Mouse (Mus musculus): ENCODE results near the gene Ago1. TPM values are rescaled to one million over a fixed set of nuclear protein-coding genes. Genes with fewer than 3 reads are reported as not detected.

The Ago1 gene
- 42.6 and 43.5 TPM in 2 replicates for total RNA-seq (2017)

GRCm38 (mm10) chr4:126468285-126468901, at the start of gene Ago1:
Gene Ago1, minus strand, starts transcription at chr4:126468583.
- peak; percentile 83 to 86 for ATAC-seq (replicated peaks in 1 of 2; ENCODE audit: insufficient read depth in 1 of 2, low FRiP score in 2 of 2, low TSS enrichment in 1 of 2, low read depth in 1 of 2, poor library complexity in 2 of 2, severe bottlenecking in 2 of 2)

DNA sequence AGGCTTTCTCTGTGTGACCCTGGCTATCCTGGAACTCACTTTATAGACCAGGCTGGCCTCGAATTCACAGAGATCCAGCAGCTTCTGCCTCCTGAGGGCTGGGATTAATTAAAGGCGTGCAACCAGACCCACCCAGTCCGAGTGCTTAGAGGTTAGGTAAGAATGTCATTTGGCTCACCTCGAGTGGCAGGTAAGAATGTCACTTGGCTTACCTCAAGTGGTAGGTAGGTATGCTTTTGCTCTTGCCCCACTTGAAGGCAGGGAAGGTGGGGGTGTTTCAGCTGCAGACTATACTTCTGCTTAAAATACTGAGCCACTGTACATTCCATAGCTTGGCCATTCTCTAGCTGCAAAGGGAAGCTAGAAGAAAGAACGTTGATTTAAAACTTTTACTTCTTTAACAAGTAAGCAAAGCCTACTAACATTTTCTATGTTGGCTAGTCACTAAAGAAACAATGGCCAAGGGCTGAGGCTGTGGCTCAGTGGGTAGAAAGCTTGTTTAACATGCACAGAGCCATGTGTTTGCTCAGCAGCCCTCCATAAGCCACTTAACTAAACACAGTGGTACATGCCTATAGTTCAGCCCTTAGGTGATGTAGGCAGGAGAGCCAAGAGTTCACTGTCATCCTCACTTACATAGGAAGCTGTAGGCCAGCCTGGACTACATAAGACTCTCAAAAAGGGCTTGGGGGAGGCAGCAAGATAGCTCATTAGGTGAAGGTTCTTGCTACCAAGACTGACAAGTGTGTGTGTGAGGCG, 44.1 kb upstream of the Ago1 start:
- no peak for ATAC-seq (replicated peaks in 1 of 2; ENCODE audit: insufficient read depth in 1 of 2, low FRiP score in 2 of 2, low TSS enrichment in 1 of 2, low read depth in 1 of 2, poor library complexity in 2 of 2, severe bottlenecking in 2 of 2)

DNA sequence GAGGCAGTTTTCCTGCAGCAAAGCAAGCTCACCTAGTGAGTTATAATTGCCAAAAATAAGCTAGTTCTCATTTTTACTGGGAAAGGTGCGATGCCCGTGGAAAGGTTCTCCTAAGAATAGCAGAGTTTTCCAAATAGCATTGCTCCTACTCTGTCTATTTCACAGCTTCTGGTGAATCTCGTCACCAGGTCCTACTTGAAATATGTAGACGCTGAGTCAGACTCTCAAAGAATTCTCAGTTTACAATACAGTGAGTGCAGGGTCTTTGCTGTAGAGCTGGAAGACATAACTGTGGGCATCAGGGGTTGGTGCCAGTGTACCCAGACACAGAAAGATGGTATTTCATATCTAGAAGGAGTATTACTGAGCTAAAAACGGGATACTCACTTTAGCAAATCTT, 42.6 kb upstream of the Ago1 start:
- ATAC-seq (replicated peaks in 1 of 2; ENCODE audit: insufficient read depth in 1 of 2, low FRiP score in 2 of 2, low TSS enrichment in 1 of 2, low read depth in 1 of 2, poor library complexity in 2 of 2, severe bottlenecking in 2 of 2) = no peak

DNA sequence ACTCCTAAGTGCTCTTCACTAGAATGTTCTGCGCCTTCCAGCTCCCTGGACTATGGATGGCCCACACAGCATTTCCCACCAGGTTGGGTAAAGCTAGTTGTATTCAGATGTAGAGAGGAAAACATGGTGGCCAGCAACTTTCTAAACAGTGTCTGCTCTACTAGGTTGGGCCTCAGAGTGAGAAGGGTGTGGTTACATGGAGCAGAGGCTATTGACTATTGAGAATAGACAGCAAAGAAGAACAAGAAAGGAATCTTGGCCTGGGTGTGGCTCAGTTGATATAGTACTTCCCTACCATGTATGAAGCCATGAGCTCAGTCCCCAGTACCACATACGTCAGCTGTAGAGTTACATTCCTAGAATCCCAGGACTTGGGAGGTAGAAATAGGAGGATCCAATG, 40.7 kb upstream of the Ago1 start:
- ATAC-seq (replicated peaks in 1 of 2; ENCODE audit: insufficient read depth in 1 of 2, low FRiP score in 2 of 2, low TSS enrichment in 1 of 2, low read depth in 1 of 2, poor library complexity in 2 of 2, severe bottlenecking in 2 of 2) = no peak

DNA sequence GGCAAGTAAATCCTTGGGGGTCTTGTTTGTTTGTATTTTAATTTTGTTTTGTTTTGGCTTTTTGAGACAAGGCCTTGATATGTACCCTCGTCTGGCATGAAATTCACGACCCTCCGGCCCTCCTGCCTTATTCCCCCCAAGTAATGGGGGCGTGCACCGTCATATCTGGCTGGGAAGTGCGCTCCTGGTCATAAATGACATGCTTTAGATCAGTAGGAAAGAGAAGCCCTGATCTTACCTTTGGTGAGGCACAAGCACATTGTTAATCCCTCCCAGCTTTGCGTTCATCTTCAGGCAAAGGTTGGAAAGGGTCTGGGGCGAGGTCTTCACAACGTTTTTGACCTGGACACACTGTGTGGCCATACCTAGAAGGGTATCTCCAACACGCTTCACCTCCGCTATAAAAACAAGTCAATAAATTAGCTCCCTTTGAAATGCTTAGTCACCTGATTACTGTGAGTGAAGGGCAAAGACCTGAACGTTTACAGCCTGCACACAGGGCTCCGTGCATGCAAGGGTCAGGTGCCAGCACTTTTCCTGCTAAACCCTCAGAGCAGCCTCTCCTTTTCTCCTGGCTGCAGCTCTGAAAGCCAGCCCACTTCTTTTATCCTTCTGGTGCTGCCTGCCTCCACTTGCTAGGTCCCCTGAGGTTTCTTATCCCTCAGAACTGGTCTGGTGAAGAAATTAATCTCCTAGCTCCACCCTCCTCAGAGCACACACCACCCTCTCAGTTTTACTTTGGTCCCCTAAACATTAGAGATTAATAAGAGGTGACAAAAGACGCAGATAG, 39.9 kb upstream of the Ago1 start:
- no peak for ATAC-seq (replicated peaks in 1 of 2; ENCODE audit: insufficient read depth in 1 of 2, low FRiP score in 2 of 2, low TSS enrichment in 1 of 2, low read depth in 1 of 2, poor library complexity in 2 of 2, severe bottlenecking in 2 of 2)

DNA sequence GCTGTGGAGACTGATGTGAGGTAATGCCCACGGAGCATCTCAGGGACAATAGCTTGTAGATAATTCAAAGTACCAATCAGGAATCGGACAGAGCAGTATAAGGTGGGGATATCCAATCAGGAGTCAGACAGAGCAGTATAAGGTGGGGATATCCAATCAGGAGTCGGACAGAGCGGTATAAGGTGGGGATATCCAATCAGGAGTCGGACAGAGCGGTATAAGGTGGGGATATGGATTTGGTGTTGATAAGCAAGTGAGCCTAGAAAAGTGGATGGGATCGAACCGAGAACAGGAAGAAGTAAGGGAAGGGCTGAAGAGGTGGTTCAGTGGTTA, 34.6 kb upstream of the Ago1 start:
- ATAC-seq (replicated peaks in 1 of 2; ENCODE audit: insufficient read depth in 1 of 2, low FRiP score in 2 of 2, low TSS enrichment in 1 of 2, low read depth in 1 of 2, poor library complexity in 2 of 2, severe bottlenecking in 2 of 2) = no peak

DNA sequence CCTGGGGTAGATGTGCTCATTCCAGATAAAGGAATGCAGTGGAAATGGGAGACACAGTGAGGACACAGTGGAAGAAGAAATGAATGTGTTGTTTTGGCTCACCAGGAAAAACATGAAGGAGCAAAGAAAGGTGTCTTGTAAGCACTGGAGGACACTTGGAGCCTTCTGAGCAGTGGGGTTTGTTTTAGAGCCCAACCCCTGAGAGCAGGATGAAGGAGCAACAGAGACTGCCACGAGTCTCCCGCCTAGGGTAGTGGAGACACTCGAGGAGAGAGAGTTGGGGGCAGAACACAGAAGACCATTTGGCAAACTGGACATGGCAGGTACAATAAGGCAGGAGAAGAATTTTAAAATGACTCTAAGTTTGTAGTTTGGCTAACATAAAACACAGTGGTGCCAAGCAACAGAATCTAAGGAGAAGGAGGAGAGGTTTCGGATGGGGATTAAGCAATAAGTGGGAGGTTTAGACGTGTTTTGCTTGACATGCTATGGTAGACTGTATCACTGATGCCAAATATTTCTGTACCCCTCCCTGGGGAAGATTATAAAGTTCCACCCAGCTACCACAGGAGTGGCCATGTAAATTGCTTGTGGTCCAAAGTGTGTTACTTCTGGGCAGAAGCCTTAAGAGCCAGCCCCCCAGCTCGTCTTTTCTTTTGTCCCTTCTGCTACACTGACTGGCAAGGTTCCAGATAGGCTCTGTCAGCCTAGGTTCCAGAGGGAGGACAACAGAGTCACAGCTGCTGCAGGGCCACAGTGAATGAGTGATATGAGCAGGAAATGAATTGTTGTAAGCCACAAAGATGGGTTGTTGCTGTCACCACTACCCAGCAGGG, 34.0 kb upstream of the Ago1 start:
- ATAC-seq (replicated peaks in 1 of 2; ENCODE audit: insufficient read depth in 1 of 2, low FRiP score in 2 of 2, low TSS enrichment in 1 of 2, low read depth in 1 of 2, poor library complexity in 2 of 2, severe bottlenecking in 2 of 2) = no peak

DNA sequence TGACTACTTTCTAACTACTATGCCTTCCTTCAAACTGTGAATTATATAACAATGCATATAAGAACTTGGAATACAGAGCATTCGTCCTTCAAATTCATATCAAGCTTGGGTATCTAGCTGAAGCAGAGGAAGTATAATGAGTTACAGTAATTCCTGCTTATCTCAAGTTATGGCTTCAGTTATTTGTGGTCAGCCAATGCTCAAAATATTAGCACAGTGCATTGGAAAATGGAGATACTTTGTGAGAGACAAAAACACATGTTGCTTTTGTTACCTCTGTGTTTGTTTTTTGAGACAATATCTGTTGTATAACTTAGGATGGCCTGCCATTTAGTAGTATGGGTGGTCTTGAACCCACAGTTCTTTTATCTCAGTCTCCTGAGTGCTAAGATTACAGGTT, 30.2 kb upstream of the Ago1 start:
- no peak for ATAC-seq (replicated peaks in 1 of 2; ENCODE audit: insufficient read depth in 1 of 2, low FRiP score in 2 of 2, low TSS enrichment in 1 of 2, low read depth in 1 of 2, poor library complexity in 2 of 2, severe bottlenecking in 2 of 2)

DNA sequence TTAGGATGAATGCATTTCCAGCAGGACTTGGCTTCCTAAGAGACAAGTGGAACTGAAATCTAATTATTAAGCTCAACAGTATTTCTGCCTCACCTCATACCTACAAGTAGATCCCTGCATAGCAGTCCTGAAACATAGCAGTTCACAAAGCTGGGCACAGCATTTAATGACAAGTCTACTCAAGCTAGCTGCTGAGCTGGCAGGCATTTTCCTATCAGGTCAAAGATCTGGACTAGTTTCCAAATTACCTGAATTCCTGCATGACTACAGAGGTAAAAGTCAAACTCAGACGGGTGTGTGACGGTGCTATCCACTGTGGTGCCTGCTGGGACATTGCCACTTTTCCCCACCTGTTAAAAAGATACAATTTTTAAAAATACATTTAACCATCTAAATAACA, 28.6 kb upstream of the Ago1 start:
- ATAC-seq (replicated peaks in 1 of 2; ENCODE audit: insufficient read depth in 1 of 2, low FRiP score in 2 of 2, low TSS enrichment in 1 of 2, low read depth in 1 of 2, poor library complexity in 2 of 2, severe bottlenecking in 2 of 2) = no peak

- ATAC-seq (replicated peaks in 1 of 2; ENCODE audit: insufficient read depth in 1 of 2, low FRiP score in 2 of 2, low TSS enrichment in 1 of 2, low read depth in 1 of 2, poor library complexity in 2 of 2, severe bottlenecking in 2 of 2) = no peak
These were observed 27.8 kb upstream of the Ago1 start for GRCm38 (mm10) chr4:126495942-126496790.

DNA sequence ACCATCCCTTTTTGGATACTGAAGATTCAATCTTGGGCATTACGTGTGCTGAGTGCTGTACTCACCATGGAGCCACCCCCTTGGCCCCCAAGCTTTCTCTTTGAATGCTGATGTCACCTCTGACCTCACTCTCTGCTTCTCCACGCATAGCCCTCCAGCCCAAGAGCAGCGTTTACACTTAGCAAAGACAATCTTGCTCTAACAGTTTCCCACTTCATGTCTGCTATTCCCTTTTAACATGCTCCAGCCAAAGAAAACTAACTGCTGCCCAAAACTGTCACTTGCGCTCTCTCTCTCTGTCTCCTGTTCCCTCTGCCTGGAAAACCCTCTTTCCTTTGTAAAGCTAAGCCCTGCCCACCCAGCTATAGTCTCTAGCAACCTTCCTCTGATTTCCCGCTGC, 27.1 kb upstream of the Ago1 start:
- ATAC-seq (replicated peaks in 1 of 2; ENCODE audit: insufficient read depth in 1 of 2, low FRiP score in 2 of 2, low TSS enrichment in 1 of 2, low read depth in 1 of 2, poor library complexity in 2 of 2, severe bottlenecking in 2 of 2) = no peak

- no peak for ATAC-seq (replicated peaks in 1 of 2; ENCODE audit: insufficient read depth in 1 of 2, low FRiP score in 2 of 2, low TSS enrichment in 1 of 2, low read depth in 1 of 2, poor library complexity in 2 of 2, severe bottlenecking in 2 of 2)
These were observed 25.0 kb upstream of the Ago1 start for GRCm38 (mm10) chr4:126493416-126493815.

GRCm38 (mm10) chr4:126491977-126492376, 23.6 kb upstream of the Ago1 start:
- no peak for ATAC-seq (replicated peaks in 1 of 2; ENCODE audit: insufficient read depth in 1 of 2, low FRiP score in 2 of 2, low TSS enrichment in 1 of 2, low read depth in 1 of 2, poor library complexity in 2 of 2, severe bottlenecking in 2 of 2)

DNA sequence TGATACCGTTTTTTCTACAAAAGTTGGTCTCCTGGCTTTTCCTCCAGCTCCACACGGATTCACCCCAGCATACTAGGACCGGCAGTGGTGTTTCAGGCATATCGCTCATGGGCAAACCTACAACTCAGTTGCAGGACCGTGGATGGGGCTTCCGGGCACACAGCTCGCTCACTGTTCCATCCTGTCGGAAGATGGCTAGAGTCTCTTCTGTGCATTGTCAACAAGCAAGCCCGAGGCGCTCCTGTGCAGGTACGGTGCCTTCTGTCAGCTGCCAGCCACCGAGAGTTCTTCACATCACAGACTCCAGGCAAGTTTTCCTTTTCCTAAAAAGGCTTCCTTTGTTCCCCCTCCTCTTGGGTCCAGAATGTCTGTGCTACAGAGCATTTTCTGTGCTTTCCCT, 22.3 kb upstream of the Ago1 start:
- ATAC-seq (replicated peaks in 1 of 2; ENCODE audit: insufficient read depth in 1 of 2, low FRiP score in 2 of 2, low TSS enrichment in 1 of 2, low read depth in 1 of 2, poor library complexity in 2 of 2, severe bottlenecking in 2 of 2) = no peak

- ATAC-seq (replicated peaks in 1 of 2; ENCODE audit: insufficient read depth in 1 of 2, low FRiP score in 2 of 2, low TSS enrichment in 1 of 2, low read depth in 1 of 2, poor library complexity in 2 of 2, severe bottlenecking in 2 of 2) = peak; percentile 42 to 86; a peak in 3 of 4 replicates
These were observed 21.4 kb upstream of the Ago1 start for GRCm38 (mm10) chr4:126489811-126490210.

GRCm38 (mm10) chr4:126486217-126486616, 17.8 kb upstream of the Ago1 start:
- ATAC-seq (replicated peaks in 1 of 2; ENCODE audit: insufficient read depth in 1 of 2, low FRiP score in 2 of 2, low TSS enrichment in 1 of 2, low read depth in 1 of 2, poor library complexity in 2 of 2, severe bottlenecking in 2 of 2) = no peak

- ATAC-seq (replicated peaks in 1 of 2; ENCODE audit: insufficient read depth in 1 of 2, low FRiP score in 2 of 2, low TSS enrichment in 1 of 2, low read depth in 1 of 2, poor library complexity in 2 of 2, severe bottlenecking in 2 of 2) = no peak
These were observed 16.7 kb upstream of the Ago1 start for GRCm38 (mm10) chr4:126485065-126485464.

All from hematopoietic stem cell, adult 5-6 weeks (primary cell).